ENCODE assay signal across 9 mouse cellular contexts in the genomic region with DNA sequence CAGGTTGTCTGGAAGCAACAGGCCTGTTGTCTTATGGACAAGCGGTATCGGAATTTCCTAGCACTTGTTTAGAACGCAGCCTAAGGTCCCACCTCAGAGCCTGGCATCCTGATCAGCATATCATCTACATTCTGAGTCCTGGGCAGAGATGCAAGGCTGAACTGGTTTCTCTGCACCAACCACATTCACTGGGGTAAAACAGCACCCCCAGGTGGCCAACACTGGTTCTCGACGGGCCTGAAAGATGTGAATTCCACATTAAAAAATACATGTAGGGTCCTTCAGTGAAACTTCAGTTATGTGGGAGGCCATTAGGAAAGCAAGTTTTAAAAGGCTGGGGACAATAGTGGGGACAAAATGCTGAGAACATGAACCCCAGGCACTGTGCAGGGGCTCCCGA. TPM values are rescaled to one million over a fixed set of nuclear protein-coding genes. Genes with fewer than 3 reads are reported as not detected.
DNase-seq lines count a peak whose midpoint lies in the region; ATAC-seq and TF ChIP-seq lines count a peak whose summit lies in the region.
"Had no signal": no experiment of that assay in that cellular context is flagged by ENCODE, and none has a peak within 500 bp of the region (broad histone marks: within the 10 kb centered on the region; RNA-seq: fewer than 3 reads in every experiment).

No protein-coding gene starts in this region.

- 0 out of 2 replicates have a peak, but pooled peaks have one; percentile 4 for ATAC-seq in hindbrain, embryonic 11.5 days (ENCODE audit: low FRiP score)
- no peak for ATAC-seq in hindbrain, embryonic 16.5 days
- ATAC-seq in hindbrain, embryonic 14.5 days (ENCODE audit: low FRiP score), result no peak
- ATAC-seq in limb, embryonic 12.5 days (ENCODE audit: insufficient number of reproducible peaks, insufficient read depth, low FRiP score, low TSS enrichment, low read depth), result no peak
- no peak for ATAC-seq in granulocyte monocyte progenitor cell, adult 5-6 weeks (replicated peaks; ENCODE audit: poor library complexity, severe bottlenecking)

- DNase-seq in hindbrain, embryonic 11.5 days (ENCODE audit: low spot score), result peak; percentile 74
- DNase-seq in ES-CJ7 (ENCODE audit: low read depth, low spot score), result peak; percentile 16
- peak; percentile 26 for DNase-seq in cerebellum, adult 9-10 months
- peak; percentile 54 for DNase-seq in hindbrain, embryonic 14.5 days (ENCODE audit: low spot score)

- no peak overlapping the region for H3K9ac ChIP-seq in hindbrain, embryonic 11.5 days (ENCODE audit: low read depth, low read length)
- no peak overlapping the region for H3K9ac ChIP-seq in hindbrain, embryonic 16.5 days (ENCODE audit: low read depth, low read length)
- no peak overlapping the region for H3K9ac ChIP-seq in hindbrain, embryonic 14.5 days
- 0 out of 2 replicates have a peak overlapping the region, but pooled peaks have one; percentile 27 for H3K9ac ChIP-seq in limb, embryonic 12.5 days (replicated peaks)

- H3K4me1 ChIP-seq in hindbrain, embryonic 11.5 days (replicated peaks; ENCODE audit: control insufficient read depth, insufficient read depth, low read length), result peaks cover 4% of the 10 kb centered on the region; the same call in 1 of the 2 replicates
- peaks cover 17% of the 10 kb centered on the region for H3K4me1 ChIP-seq in hindbrain, embryonic 16.5 days (ENCODE audit: control insufficient read depth, insufficient read depth, low read depth, low read length)
- peaks cover 31% of the 10 kb centered on the region for H3K4me1 ChIP-seq in hindbrain, embryonic 14.5 days (replicated peaks; ENCODE audit: control insufficient read depth, insufficient read depth, low read length)
- H3K4me1 ChIP-seq in limb, embryonic 12.5 days (replicated peaks), result peaks cover 29% of the 10 kb centered on the region
- H3K4me1 ChIP-seq in small intestine, adult 2 months (ENCODE audit: control insufficient read depth, insufficient read depth, insufficient read length, low read length), result no peaks in the 10 kb centered on the region

- H3K4me3 ChIP-seq in hindbrain, embryonic 11.5 days (ENCODE audit: low read depth, low read length), result no peak overlapping the region
- H3K4me3 ChIP-seq in hindbrain, embryonic 16.5 days (ENCODE audit: low read length), result no peak overlapping the region
- H3K4me3 ChIP-seq in hindbrain, embryonic 14.5 days (replicated peaks; ENCODE audit: low read length), result no peak overlapping the region
- H3K4me3 ChIP-seq in limb, embryonic 12.5 days (replicated peaks), result no peak overlapping the region
- H3K4me3 ChIP-seq in small intestine, adult 2 months (ENCODE audit: low read depth, low read length), result no peak overlapping the region

- no peaks in the 10 kb centered on the region for H3K36me3 ChIP-seq in hindbrain, embryonic 11.5 days (ENCODE audit: control insufficient read depth, insufficient read depth, low read length)
- no peaks in the 10 kb centered on the region for H3K36me3 ChIP-seq in hindbrain, embryonic 16.5 days (ENCODE audit: control insufficient read depth, insufficient read depth, low read length)
- H3K36me3 ChIP-seq in hindbrain, embryonic 14.5 days (replicated peaks; ENCODE audit: control insufficient read depth, insufficient read depth), result no peaks in the 10 kb centered on the region
- H3K36me3 ChIP-seq in limb, embryonic 12.5 days, result no peaks in the 10 kb centered on the region
- H3K36me3 ChIP-seq in small intestine, adult 2 months (ENCODE audit: control insufficient read depth, insufficient read depth, low read length), result no peaks in the 10 kb centered on the region

- no peak overlapping the region for H3K27ac ChIP-seq in hindbrain, embryonic 11.5 days (ENCODE audit: low read depth, low read length)
- H3K27ac ChIP-seq in hindbrain, embryonic 16.5 days (ENCODE audit: low read depth, low read length), result no peak overlapping the region
- H3K27ac ChIP-seq in hindbrain, embryonic 14.5 days, result no peak overlapping the region
- H3K27ac ChIP-seq in limb, embryonic 12.5 days, result no peak overlapping the region
- H3K27ac ChIP-seq in small intestine, adult 2 months (ENCODE audit: insufficient read depth, low read depth, low read length), result no peak overlapping the region

- H3K27me3 ChIP-seq in hindbrain, embryonic 11.5 days (ENCODE audit: control insufficient read depth, insufficient read depth, low read length), result no peaks in the 10 kb centered on the region
- no peaks in the 10 kb centered on the region for H3K27me3 ChIP-seq in hindbrain, embryonic 16.5 days (replicated peaks; ENCODE audit: control insufficient read depth, insufficient read depth, low read length)
- H3K27me3 ChIP-seq in hindbrain, embryonic 14.5 days (ENCODE audit: control insufficient read depth, insufficient read depth, low read length), result no peaks in the 10 kb centered on the region
- no peaks in the 10 kb centered on the region for H3K27me3 ChIP-seq in limb, embryonic 12.5 days
- no peaks in the 10 kb centered on the region for H3K27me3 ChIP-seq in small intestine, adult 2 months (ENCODE audit: control insufficient read depth, insufficient read depth, low read length)

- TF ChIP-seq CTCF in small intestine, adult 2 months (IDR thresholded peaks at IDR 0.05; ENCODE audit: extremely low read depth, insufficient read length, insufficient replicate concordance, low read depth, low read length), result peak; percentile 50; the same call in 1 of the 2 replicates

- H3K4me2 ChIP-seq in hindbrain, embryonic 11.5 days (replicated peaks; ENCODE audit: low read depth, low read length), result no peak overlapping the region
- H3K4me2 ChIP-seq in hindbrain, embryonic 16.5 days (ENCODE audit: low read length), result no peak overlapping the region
- no peak overlapping the region for H3K4me2 ChIP-seq in hindbrain, embryonic 14.5 days (replicated peaks)
- H3K4me2 ChIP-seq in limb, embryonic 12.5 days, result no peak overlapping the region

- no peaks in the 10 kb centered on the region for H3K9me3 ChIP-seq in hindbrain, embryonic 11.5 days (ENCODE audit: control insufficient read depth, low read length)
- no peaks in the 10 kb centered on the region for H3K9me3 ChIP-seq in hindbrain, embryonic 16.5 days (ENCODE audit: control insufficient read depth, low read length)
- no peaks in the 10 kb centered on the region for H3K9me3 ChIP-seq in hindbrain, embryonic 14.5 days (ENCODE audit: control insufficient read depth, low read length)
- H3K9me3 ChIP-seq in limb, embryonic 12.5 days, result no peaks in the 10 kb centered on the region

- WGBS in hindbrain, embryonic 11.5 days, result 66% methylated on average over 6 of the region's 6 CpGs
- 59% methylated on average over 6 of the region's 6 CpGs for WGBS in hindbrain, embryonic 16.5 days
- WGBS in hindbrain, embryonic 14.5 days, result 59% methylated on average over 6 of the region's 6 CpGs
- WGBS in limb, embryonic 12.5 days, result 61% methylated on average over 6 of the region's 6 CpGs
- WGBS in small intestine, adult 2 months, result 76% methylated on average over 6 of the region's 6 CpGs

- TF ChIP-seq POLR2A in small intestine, adult 2 months (IDR thresholded peaks at IDR 0.05; ENCODE audit: low read depth, low read length), result no peak

RNA-seq across cellular contexts. Expression of a gene that starts 20.0 kb away (rescaled TPM):
- 0.17 TPM in 1 of 2 replicates, not detected in the other for polyA plus RNA-seq in hindbrain, embryonic 11.5 days (2014; fragmentation: Nextera tagmentation; extraction: Ambion mirVana)
- 0.07 and 0.10 TPM in 2 replicates for polyA plus RNA-seq in hindbrain, embryonic 16.5 days (2015; fragmentation: Nextera tagmentation; extraction: Ambion mirVana)
- 0.13 and 0.17 TPM in 2 replicates for polyA plus RNA-seq in hindbrain, embryonic 14.5 days (2014; fragmentation: Nextera tagmentation; extraction: Ambion mirVana)
- 0.15 TPM in 1 of 2 replicates, not detected in the other for polyA plus RNA-seq in limb, embryonic 12.5 days (2016; fragmentation: Nextera tagmentation; extraction: Ambion mirVana)
- 0.16 and 44.2 TPM in 2 replicates for polyA plus RNA-seq in small intestine, adult 2 months (2012; rRNA removed)
- not detected in 2 replicates for total RNA-seq in granulocyte monocyte progenitor cell, adult 5-6 weeks (2014; fragmentation: Nextera tagmentation)
- total RNA-seq in granulocyte monocyte progenitor cell, adult 5-6 weeks (2017), result not detected in 2 replicates
- total RNA-seq: left cerebral cortex, adult 8-10 months had no signal

Comparison
In these comparisons a context has a peak if more than half of its experiments do, and no peak if none do; other contexts are left out.
1. DNase-seq: peak in every context shown above with its lines; median percentile 74 in hindbrain, embryonic 11.5 days; 54 in hindbrain, embryonic 14.5 days; 26 in cerebellum, adult 9-10 months; 16 in ES-CJ7.